In the genomic region with DNA sequence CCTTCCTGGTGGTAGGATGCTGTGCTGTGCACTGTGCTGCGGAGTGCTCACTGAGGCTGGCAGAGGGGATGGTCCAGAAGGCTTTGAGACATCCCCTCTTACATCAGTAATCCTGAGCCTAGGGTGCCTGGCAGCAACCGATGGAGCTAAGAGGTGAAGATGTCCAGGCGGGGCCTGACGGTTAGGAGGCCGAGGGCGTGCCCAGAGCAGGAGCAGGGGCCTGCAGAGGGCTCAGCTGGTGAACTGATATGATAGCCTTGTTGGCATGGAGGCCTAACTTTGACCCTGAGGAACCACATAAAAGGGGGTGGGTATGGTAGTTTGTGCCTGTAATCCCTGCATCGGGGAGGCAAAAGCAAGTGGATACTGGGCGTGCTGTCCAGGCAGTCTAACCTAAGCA, we compare ENCODE assay signal across 14 mouse cellular contexts.
"Had no signal": no experiment of that assay in that cellular context is flagged by ENCODE, and none has a peak within 500 bp of the region (broad histone marks: within the 10 kb centered on the region; RNA-seq: fewer than 3 reads in every experiment).

No protein-coding gene starts in this region.

- H3K27ac ChIP-seq: kidney, postnatal 0 days; midbrain, embryonic 13.5 days had no signal

- H3K27me3 ChIP-seq: limb, embryonic 15.5 days; midbrain, embryonic 13.5 days had no signal

- DNase-seq: kidney, adult 11 months; kidney, adult 9 months; kidney, postnatal 36 days; layer of hippocampus, adult 9-11 months; layer of hippocampus, postnatal 36 days; lung, adult 2 months; lung, postnatal 36 days; right cerebral cortex, postnatal 14 days; thymus, adult 18-20 months; thymus, postnatal 14 days had no signal

- H3K9ac ChIP-seq: limb, embryonic 15.5 days; midbrain, embryonic 13.5 days had no signal

- H3K36me3 ChIP-seq: limb, embryonic 15.5 days; midbrain, embryonic 13.5 days had no signal

- ATAC-seq: lung, postnatal 0 days; midbrain, embryonic 13.5 days had no signal

- H3K4me3 ChIP-seq: limb, embryonic 15.5 days; midbrain, embryonic 13.5 days had no signal

- H3K9me3 ChIP-seq: limb, embryonic 15.5 days; midbrain, embryonic 13.5 days had no signal

- H3K4me2 ChIP-seq: limb, embryonic 15.5 days; midbrain, embryonic 13.5 days had no signal
